Mouse (Mus musculus): ENCODE measurements around the gene Ttc39b. TPM values are rescaled to one million over a fixed set of nuclear protein-coding genes. Genes with fewer than 3 reads are reported as not detected.
A peak's percentile ranks its signal among the peaks of the same experiment; 100 is the strongest.

The Ttc39b gene
- polyA plus RNA-seq, 1 experiment from 2014 or later = 3.4 TPM

DNA sequence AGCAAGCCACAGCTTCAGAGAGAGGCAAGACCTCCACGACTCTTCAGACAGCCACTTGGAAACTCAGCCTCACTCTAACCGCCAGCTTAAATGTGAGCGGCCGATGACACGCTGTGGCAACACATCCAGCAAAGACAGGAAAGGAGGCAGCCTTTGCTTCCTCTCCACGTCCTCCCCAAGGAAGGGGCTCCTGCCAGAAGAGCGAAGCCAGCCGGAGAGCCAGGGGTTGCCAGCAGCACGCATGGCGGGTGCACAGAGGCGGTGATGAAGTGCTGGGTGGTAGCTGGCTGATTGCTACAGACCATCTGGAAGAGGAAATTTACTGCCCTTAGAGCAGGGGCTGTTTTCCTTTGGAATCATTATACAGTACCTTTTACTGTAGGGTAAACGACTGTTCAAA lies 112.3 kb downstream of the Ttc39b start:
- ATAC-seq (replicated peaks; ENCODE audit: low FRiP score) = no peak
- no peaks in the 10 kb centered on the region for H3K27me3 ChIP-seq (ENCODE audit: control insufficient read depth, insufficient read depth, low read length)
- no peak overlapping the region for H3K4me2 ChIP-seq (ENCODE audit: low read depth, low read length, severe bottlenecking)
- H3K9ac ChIP-seq (ENCODE audit: low read length) = no peak overlapping the region
- H3K4me1 ChIP-seq (replicated peaks; ENCODE audit: control insufficient read depth, insufficient read depth, low read length) = peaks cover 8% of the 10 kb centered on the region; the same call in 1 of the 2 replicates
- H3K9me3 ChIP-seq (ENCODE audit: control insufficient read depth, low read length) = no peaks in the 10 kb centered on the region
- no peak overlapping the region for H3K4me3 ChIP-seq (ENCODE audit: low read depth, low read length)
- no peak overlapping the region for H3K27ac ChIP-seq (ENCODE audit: low read depth, low read length)
- H3K36me3 ChIP-seq (ENCODE audit: control insufficient read depth, insufficient read depth, low read length) = no peaks in the 10 kb centered on the region
- DNase-seq (ENCODE audit: low spot score) = no peak
- WGBS = 80% methylated on average over 12 of the region's 12 CpGs

- Histone ChIP-seq H3K4me1 (replicated peaks; ENCODE audit: control insufficient read depth, insufficient read depth, low read length) (peaks cover 8% of the 10 kb centered on the region; the same call in 1 of the 2 replicates), H3K9me3 (ENCODE audit: control insufficient read depth, low read length) (no peaks in the 10 kb centered on the region), H3K4me2 (ENCODE audit: low read depth, low read length, severe bottlenecking) (no peak overlapping the region), H3K36me3 (ENCODE audit: control insufficient read depth, insufficient read depth, low read length) (no peaks in the 10 kb centered on the region), H3K27me3 (ENCODE audit: control insufficient read depth, insufficient read depth, low read length) (no peaks in the 10 kb centered on the region), H3K27ac (ENCODE audit: low read depth, low read length) (no peak overlapping the region), H3K4me3 (ENCODE audit: low read depth, low read length) (no peak overlapping the region), H3K9ac (ENCODE audit: low read length) (no peak overlapping the region)
- DNase-seq (ENCODE audit: low spot score) = no peak
- 89% methylated on average over 6 of the region's 6 CpGs for WGBS
- no peak for ATAC-seq (replicated peaks; ENCODE audit: low FRiP score)
Measured at GRCm38 (mm10) chr4:83210437-83210836, 113.6 kb downstream of the Ttc39b start.

DNA sequence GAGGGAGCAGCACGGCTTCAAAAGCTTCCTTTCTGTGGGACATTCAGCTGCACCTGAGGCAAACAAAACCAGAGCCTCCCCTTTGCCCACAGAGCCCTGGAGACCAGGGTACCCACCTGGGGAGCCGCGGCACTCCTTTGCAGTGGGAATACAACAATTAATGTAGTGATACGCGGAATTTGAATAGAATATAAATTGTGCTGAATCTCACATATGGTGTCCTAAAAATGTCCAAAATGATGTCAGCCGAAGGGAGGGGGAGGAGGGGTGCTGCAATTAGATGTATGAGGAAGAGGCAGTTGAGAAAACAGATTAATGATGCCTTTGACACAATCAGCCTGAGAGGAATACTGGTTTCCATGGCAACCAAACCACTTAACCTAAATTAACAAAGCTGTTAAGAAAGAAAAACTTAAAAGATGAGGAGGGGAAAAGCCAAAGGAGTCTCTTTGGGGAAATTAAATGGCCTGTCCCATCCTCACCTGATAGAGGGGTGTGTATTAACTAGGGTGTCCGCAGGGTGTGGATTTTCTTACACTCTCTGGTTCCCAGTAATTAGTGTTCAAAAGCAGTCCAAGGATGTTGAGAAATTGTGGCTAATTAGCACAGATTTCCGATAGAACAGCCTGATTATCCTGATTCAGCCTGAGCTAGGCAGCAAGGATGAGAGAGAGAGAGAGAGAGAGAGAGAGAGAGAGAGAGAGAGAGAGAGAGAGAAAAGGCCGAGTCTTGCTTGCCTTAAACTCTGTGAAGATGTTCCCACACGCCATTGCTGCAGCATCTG lies 117.1 kb downstream of the Ttc39b start:
- no peaks in the 10 kb centered on the region for H3K27me3 ChIP-seq (ENCODE audit: control insufficient read depth, insufficient read depth, low read length)
- no peaks in the 10 kb centered on the region for H3K36me3 ChIP-seq (ENCODE audit: control insufficient read depth, insufficient read depth, low read length)
- no peak overlapping the region for H3K4me3 ChIP-seq (ENCODE audit: low read depth, low read length)
- no peaks in the 10 kb centered on the region for H3K9me3 ChIP-seq (ENCODE audit: control insufficient read depth, low read length)
- 34% methylated on average over 10 of the region's 10 CpGs for WGBS
- DNase-seq (ENCODE audit: low spot score) = peak; percentile 66
- peak; percentile 92 for ATAC-seq (replicated peaks; ENCODE audit: low FRiP score)
- peak overlapping the region; percentile 62 for H3K27ac ChIP-seq (ENCODE audit: low read depth, low read length)
- no peak overlapping the region for H3K4me2 ChIP-seq (ENCODE audit: low read depth, low read length, severe bottlenecking)
- H3K4me1 ChIP-seq (replicated peaks; ENCODE audit: control insufficient read depth, insufficient read depth, low read length) = 0 out of 2 replicates have a peak, but pooled peaks cover 6% of the 10 kb centered on the region
- no peak overlapping the region for H3K9ac ChIP-seq (ENCODE audit: low read length)

DNA sequence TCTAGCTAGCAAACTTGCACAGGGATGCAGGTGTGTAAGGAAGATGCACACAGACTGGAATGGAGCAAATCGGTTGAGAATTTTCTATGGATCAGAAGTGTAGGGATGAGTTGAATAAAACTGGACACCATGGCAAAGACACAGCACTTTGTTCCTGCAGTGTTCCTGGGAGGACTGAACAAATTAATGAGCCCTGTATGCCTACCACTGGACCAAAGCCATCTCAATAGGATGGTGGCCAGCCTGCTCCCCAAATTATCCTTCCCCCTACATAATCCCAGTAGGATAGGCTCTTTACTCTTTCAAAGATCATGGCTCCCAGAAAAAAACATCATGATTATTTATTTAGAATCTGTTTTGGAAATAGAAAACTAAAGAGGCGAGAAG lies 117.6 kb downstream of the Ttc39b start:
- Histone ChIP-seq H3K27ac (ENCODE audit: low read depth, low read length) (peak overlapping the region; percentile 62), H3K9me3 (ENCODE audit: control insufficient read depth, low read length) (no peaks in the 10 kb centered on the region), H3K27me3 (ENCODE audit: control insufficient read depth, insufficient read depth, low read length) (no peaks in the 10 kb centered on the region), H3K4me2 (ENCODE audit: low read depth, low read length, severe bottlenecking) (no peak overlapping the region), H3K9ac (ENCODE audit: low read length) (no peak overlapping the region), H3K36me3 (ENCODE audit: control insufficient read depth, insufficient read depth, low read length) (no peaks in the 10 kb centered on the region), H3K4me1 (replicated peaks; ENCODE audit: control insufficient read depth, insufficient read depth, low read length) (0 out of 2 replicates have a peak, but pooled peaks cover 6% of the 10 kb centered on the region), H3K4me3 (ENCODE audit: low read depth, low read length) (no peak overlapping the region)
- ATAC-seq (replicated peaks; ENCODE audit: low FRiP score) (peak; percentile 25; the same call in 1 of the 2 replicates), DNase-seq (ENCODE audit: low spot score) (no peak)
- WGBS = 68% methylated on average over 2 of the region's 2 CpGs

- Histone ChIP-seq H3K27me3 (ENCODE audit: control insufficient read depth, insufficient read depth, low read length) (no peaks in the 10 kb centered on the region), H3K27ac (ENCODE audit: low read depth, low read length) (no peak overlapping the region), H3K4me3 (ENCODE audit: low read depth, low read length) (no peak overlapping the region), H3K9ac (ENCODE audit: low read length) (no peak overlapping the region), H3K4me1 (replicated peaks; ENCODE audit: control insufficient read depth, insufficient read depth, low read length) (no peaks in the 10 kb centered on the region), H3K9me3 (ENCODE audit: control insufficient read depth, low read length) (no peaks in the 10 kb centered on the region), H3K4me2 (ENCODE audit: low read depth, low read length, severe bottlenecking) (no peak overlapping the region), H3K36me3 (ENCODE audit: control insufficient read depth, insufficient read depth, low read length) (no peaks in the 10 kb centered on the region)
- WGBS = 85% methylated on average over 8 of the region's 8 CpGs
- DNase-seq (ENCODE audit: low spot score) = no peak
- ATAC-seq (replicated peaks; ENCODE audit: low FRiP score) = no peak
Measured at GRCm38 (mm10) chr4:83199391-83199790, 124.7 kb downstream of the Ttc39b start.

DNA sequence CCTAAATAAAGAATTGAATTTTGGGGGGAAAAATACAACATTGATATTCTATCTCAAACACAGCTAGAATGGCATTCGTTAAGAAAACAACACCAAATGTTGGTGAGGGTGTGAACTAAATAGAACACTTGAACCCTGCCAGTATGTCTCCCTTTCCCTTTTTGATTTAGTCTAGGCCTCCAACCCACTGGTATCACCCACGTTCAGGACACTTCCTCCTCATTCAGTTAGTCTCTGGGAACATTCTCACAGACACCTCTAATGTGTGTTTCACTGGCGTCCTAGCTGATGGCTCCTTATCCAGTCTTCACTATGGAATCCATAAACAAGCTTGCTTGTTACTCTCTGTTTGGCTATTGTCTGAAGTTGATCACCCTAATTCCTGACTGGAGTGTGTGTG lies 125.9 kb downstream of the Ttc39b start:
- Histone ChIP-seq H3K4me1 (replicated peaks; ENCODE audit: control insufficient read depth, insufficient read depth, low read length) (no peaks in the 10 kb centered on the region), H3K4me2 (ENCODE audit: low read depth, low read length, severe bottlenecking) (no peak overlapping the region), H3K4me3 (ENCODE audit: low read depth, low read length) (no peak overlapping the region), H3K9ac (ENCODE audit: low read length) (no peak overlapping the region), H3K27me3 (ENCODE audit: control insufficient read depth, insufficient read depth, low read length) (no peaks in the 10 kb centered on the region), H3K9me3 (ENCODE audit: control insufficient read depth, low read length) (no peaks in the 10 kb centered on the region), H3K36me3 (ENCODE audit: control insufficient read depth, insufficient read depth, low read length) (no peaks in the 10 kb centered on the region), H3K27ac (ENCODE audit: low read depth, low read length) (no peak overlapping the region)
- ATAC-seq (replicated peaks; ENCODE audit: low FRiP score) (no peak), DNase-seq (ENCODE audit: low spot score) (no peak)
- 90% methylated on average over 3 of the region's 3 CpGs for WGBS

DNA sequence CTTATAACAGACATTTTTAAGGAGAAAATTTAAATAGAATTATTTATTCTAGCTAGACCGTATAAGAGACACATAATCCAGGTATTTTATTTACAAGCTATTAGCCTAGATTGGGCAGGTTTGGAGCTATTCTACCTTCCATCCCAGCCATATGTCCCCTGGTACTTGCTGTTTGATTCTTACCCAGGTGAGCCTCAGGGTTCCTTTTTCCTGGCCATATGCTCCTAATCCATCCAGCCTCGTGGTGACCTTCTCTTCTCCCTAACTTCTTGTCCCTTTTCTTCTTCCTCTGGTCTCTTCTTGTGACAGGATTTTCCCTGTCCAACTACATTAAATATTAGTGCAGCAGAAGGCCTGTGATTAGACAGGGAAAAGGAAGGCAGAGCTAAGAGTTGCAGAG lies 134.3 kb downstream of the Ttc39b start:
- Histone ChIP-seq H3K9me3 (ENCODE audit: control insufficient read depth, low read length) (no peaks in the 10 kb centered on the region), H3K4me2 (ENCODE audit: low read depth, low read length, severe bottlenecking) (no peak overlapping the region), H3K4me1 (replicated peaks; ENCODE audit: control insufficient read depth, insufficient read depth, low read length) (no peaks in the 10 kb centered on the region), H3K4me3 (ENCODE audit: low read depth, low read length) (no peak overlapping the region), H3K9ac (ENCODE audit: low read length) (no peak overlapping the region), H3K27ac (ENCODE audit: low read depth, low read length) (no peak overlapping the region), H3K27me3 (ENCODE audit: control insufficient read depth, insufficient read depth, low read length) (no peaks in the 10 kb centered on the region), H3K36me3 (ENCODE audit: control insufficient read depth, insufficient read depth, low read length) (no peaks in the 10 kb centered on the region)
- no peak for ATAC-seq (replicated peaks; ENCODE audit: low FRiP score)
- 88% methylated on average over 2 of the region's 2 CpGs for WGBS
- DNase-seq (ENCODE audit: low spot score) = no peak

GRCm38 (mm10) chr4:83187324-83187723 lies 136.7 kb downstream of the Ttc39b start:
- Histone ChIP-seq H3K27ac (ENCODE audit: low read depth, low read length) (no peak overlapping the region), H3K9ac (ENCODE audit: low read length) (no peak overlapping the region), H3K9me3 (ENCODE audit: control insufficient read depth, low read length) (no peaks in the 10 kb centered on the region), H3K4me1 (replicated peaks; ENCODE audit: control insufficient read depth, insufficient read depth, low read length) (no peaks in the 10 kb centered on the region; the same call in 1 of the 2 replicates), H3K4me2 (ENCODE audit: low read depth, low read length, severe bottlenecking) (no peak overlapping the region), H3K27me3 (ENCODE audit: control insufficient read depth, insufficient read depth, low read length) (no peaks in the 10 kb centered on the region), H3K4me3 (ENCODE audit: low read depth, low read length) (no peak overlapping the region), H3K36me3 (ENCODE audit: control insufficient read depth, insufficient read depth, low read length) (no peaks in the 10 kb centered on the region)
- WGBS = 81% methylated on average over 1 of the region's 1 CpGs
- DNase-seq (ENCODE audit: low spot score) = no peak
- no peak for ATAC-seq (replicated peaks; ENCODE audit: low FRiP score)

DNA sequence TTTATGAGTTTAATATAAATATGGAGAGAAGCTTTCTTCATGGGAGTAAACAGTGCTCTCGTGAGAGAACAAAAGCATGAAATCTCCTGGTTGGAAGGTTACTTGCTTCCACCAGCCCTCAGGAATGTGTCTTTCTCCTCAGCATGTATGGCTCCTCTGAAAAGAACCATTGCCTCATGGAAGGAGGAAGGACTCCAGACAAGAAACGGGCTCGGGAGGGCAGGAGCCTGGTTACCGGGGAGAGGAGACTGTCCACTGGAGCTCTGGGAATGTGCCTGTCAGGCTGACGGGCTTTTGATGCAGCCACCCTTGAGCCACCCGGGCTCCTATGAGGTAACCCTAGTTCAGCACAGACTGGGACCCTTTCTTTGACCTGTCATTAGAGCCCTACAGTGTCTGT lies 137.6 kb downstream of the Ttc39b start:
- no peaks in the 10 kb centered on the region for H3K27me3 ChIP-seq (ENCODE audit: control insufficient read depth, insufficient read depth, low read length)
- no peaks in the 10 kb centered on the region; the same call in 1 of the 2 replicates for H3K4me1 ChIP-seq (replicated peaks; ENCODE audit: control insufficient read depth, insufficient read depth, low read length)
- H3K9ac ChIP-seq (ENCODE audit: low read length) = no peak overlapping the region
- no peak overlapping the region for H3K27ac ChIP-seq (ENCODE audit: low read depth, low read length)
- no peak overlapping the region for H3K4me3 ChIP-seq (ENCODE audit: low read depth, low read length)
- H3K4me2 ChIP-seq (ENCODE audit: low read depth, low read length, severe bottlenecking) = no peak overlapping the region
- DNase-seq (ENCODE audit: low spot score) = no peak
- no peaks in the 10 kb centered on the region for H3K36me3 ChIP-seq (ENCODE audit: control insufficient read depth, insufficient read depth, low read length)
- ATAC-seq (replicated peaks; ENCODE audit: low FRiP score) = no peak
- H3K9me3 ChIP-seq (ENCODE audit: control insufficient read depth, low read length) = no peaks in the 10 kb centered on the region
- 50% methylated on average over 6 of the region's 6 CpGs for WGBS

All from forebrain, embryonic 11.5 days (tissue).